Mouse (Mus musculus) embryonic fibroblast, embryonic 13.5 days (primary cell): ENCODE results near the gene Rhebl1.

ENCODE experiments used
- CTCF ChIP-seq: IDR thresholded peaks from 2 replicates; pipeline ENCODE4 v1.5.1; 2011; ENCODE audit warnings: mild to moderate bottlenecking, control low read depth, low read length, moderate library complexity, borderline replicate concordance; ENCODE audit not compliant: insufficient read depth
- POLR2A ChIP-seq: IDR thresholded peaks from 2 replicates; pipeline ENCODE4 v1.6.1; 2011; ENCODE audit warnings: low read depth, mild to moderate bottlenecking, control low read depth, low read length, moderate library complexity

- TF ChIP-seq POLR2A: no peak
- TF ChIP-seq CTCF: no peak
These were observed 50.6 kb downstream of the Rhebl1 start for GRCm38 (mm10) chr15:98843595-98844223.
